Mouse (Mus musculus) lung, adult 2 months (tissue): ENCODE data around the gene Llgl2. TPM values are rescaled to one million over a fixed set of nuclear protein-coding genes. Genes with fewer than 3 reads are reported as not detected.

Experiments used
- DNase-seq: peaks from one replicate; pipeline ENCODE4 v3.0.0; 2022
- H3K4me1 ChIP-seq: fragments of 200-500 bp; 2 replicates; pipeline ENCODE4 v1.6.1; 2011; ENCODE audit warnings: low read length; ENCODE audit not compliant: control insufficient read depth, insufficient read depth
- H3K4me3 ChIP-seq: fragments of 200-500 bp; replicated peaks from 2 replicates; pipeline ENCODE3; 2011; ENCODE audit warnings: low read depth, mild to moderate bottlenecking, control low read depth, low read length; ENCODE audit errors: extremely low read depth
- CTCF ChIP-seq: fragments of 200-500 bp; IDR thresholded peaks from 2 replicates; pipeline ENCODE4 v1.5.1; 2011; ENCODE audit warnings: mild to moderate bottlenecking, low read length, control low read depth; ENCODE audit not compliant: insufficient read depth
- POLR2A ChIP-seq: fragments of 200-500 bp; IDR thresholded peaks from 2 replicates; pipeline ENCODE4 v1.6.1; 2011; ENCODE audit warnings: low read depth, mild to moderate bottlenecking, control low read depth, low read length, borderline replicate concordance; ENCODE audit errors: extremely low read depth
- WGBS: fragments of 180-500 bp; shearing (Covaris S2); methylation state at CpG from one replicate; pipeline ENCODE4 v1.1.7; 2018; 5-methylcytosine and 5-hydroxymethylcytosine counted together
- polyA plus RNA-seq: library from polyadenylated mRNA; depleted of rRNA; stranded (reverse); fragments of >200 nt; gene quantifications from 2 replicates; pipeline ENCODE4 v1.2.3, GENCODE M21; 2012; rRNA removed

The Llgl2 gene
- 91.8 and 94.0 TPM in 2 replicates for polyA plus RNA-seq

DNA sequence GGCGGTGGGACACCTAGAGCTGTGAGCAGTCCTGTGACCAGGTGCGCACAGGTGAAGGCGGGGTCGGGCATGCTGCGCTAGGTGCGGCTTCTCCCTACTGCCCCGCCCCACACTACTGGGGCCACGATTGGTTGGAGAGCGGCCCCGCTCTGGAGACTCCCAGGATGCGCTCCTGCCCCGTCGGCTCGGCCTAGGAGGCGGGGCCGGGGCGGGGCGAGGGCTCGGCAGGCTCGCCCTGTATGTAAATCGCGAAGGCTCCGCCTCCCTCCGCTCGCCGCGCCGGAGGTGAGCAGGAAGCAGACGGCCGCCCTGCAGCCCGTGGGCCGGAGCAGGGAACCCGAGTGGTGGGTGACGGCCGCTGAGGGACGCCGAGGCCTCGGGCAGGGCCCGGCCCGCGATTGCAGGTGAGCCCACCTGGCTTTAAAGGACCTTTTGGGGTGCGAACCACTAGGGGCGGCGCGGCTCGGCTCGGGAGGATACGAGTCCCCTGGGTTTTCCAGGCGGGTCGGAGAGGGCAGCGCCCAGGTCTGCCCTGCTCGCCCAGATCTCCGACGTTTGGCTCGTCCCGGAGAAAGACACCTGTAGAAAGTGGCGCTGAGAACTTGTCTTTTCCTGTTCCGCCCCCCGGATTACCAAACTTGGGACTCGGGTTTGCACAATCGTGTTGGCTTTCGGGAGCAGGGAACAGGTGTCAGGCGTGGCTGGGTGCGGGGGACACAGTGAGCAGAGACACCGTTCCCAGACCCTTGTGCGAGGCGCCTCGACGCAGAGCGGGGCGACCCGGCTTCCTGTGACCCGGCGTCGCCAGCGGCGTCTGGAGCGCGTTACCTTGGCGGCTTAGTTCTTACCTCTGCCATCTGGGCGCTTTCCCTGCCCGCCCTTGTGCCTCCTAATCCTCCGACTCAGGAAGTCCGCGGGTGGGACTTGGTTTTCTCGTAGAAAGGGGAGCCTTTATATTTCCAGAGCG is at the start of gene Llgl2:
Gene Llgl2, plus strand, starts transcription at position 276 of the 967 bp plus-strand sequence.
- TF ChIP-seq CTCF (no peak), POLR2A (peak; percentile 73)
- WGBS, result 1% methylated on average over 87 of the region's 87 CpGs
- Histone ChIP-seq H3K4me1 (no peaks in the 10 kb centered on the region; the same call in 1 of the 2 replicates), H3K4me3 (peak within 1 kb of the TSS; percentile 70)
- DNase-seq, result peak; percentile 86

DNA sequence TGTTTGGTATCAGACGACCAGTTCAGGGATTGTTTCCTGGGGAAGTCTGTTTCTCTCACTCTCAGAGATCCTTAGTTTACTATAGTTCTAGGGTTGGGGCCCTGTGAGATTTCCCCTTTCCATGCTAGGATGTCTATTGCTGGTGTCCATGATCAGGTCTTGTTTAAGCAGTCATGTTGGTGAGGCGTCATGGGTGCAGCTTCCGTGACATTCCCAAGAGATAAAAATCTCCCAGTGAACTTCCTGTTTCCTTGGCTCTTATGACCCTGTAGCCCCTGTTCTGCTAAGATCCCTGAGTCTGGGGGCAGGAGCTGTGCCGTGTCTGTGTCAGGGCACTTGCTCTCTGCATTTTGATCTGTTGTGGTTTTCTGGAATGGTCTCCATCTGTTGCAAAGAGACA is 49.2 kb upstream of the Llgl2 start:
- H3K4me3 ChIP-seq, result no peak overlapping the region
- TF ChIP-seq POLR2A (no peak), CTCF (no peak)
- WGBS, result 45% methylated on average over 4 of the region's 4 CpGs
- peaks cover 24% of the 10 kb centered on the region for H3K4me1 ChIP-seq
- no peak for DNase-seq

DNA sequence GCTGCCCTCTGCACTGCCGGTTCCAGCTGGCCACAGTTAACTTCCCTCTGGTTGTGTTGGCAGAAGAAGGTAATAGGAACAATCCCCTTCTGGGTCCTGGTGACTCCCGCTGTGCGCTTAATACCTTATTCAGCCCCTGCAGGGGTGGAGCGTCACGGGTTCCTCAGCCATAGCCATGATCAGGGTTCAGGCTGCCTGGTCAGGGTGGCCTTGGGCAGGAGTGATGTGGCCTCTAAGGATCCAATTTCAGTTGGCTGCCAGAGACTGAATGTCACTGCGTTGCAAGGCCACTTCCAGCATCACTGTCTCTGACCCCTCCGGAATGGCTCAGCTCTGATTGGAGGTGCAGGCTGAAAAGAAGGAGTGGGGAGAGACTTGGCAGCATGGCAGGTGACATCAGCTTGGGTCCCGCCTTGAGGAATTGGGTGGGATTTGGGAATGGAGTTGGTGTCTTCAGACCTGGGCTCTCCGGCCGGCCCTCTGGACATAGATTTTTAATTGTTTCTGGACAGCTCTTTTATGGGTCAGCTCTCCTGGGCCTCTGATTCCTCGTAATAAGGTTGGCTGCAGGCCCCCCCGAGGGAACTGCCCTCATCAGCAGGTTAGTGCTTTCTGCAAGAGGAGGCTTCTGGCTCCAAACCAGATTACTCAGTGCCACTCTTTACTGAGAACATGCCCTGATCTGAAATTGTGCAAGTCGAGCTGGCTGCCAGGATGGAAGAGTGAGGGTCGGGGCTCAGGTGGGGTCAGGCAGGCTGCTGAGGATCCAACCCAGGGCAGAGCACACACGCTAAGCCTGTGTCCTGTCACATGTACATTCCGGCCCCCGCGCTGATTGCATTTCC is 47.8 kb upstream of the Llgl2 start:
- 44% methylated on average over 18 of the region's 18 CpGs for WGBS
- Histone ChIP-seq H3K4me3 (no peak overlapping the region), H3K4me1 (peaks cover 33% of the 10 kb centered on the region)
- DNase-seq, result no peak
- TF ChIP-seq CTCF (no peak), POLR2A (no peak)

DNA sequence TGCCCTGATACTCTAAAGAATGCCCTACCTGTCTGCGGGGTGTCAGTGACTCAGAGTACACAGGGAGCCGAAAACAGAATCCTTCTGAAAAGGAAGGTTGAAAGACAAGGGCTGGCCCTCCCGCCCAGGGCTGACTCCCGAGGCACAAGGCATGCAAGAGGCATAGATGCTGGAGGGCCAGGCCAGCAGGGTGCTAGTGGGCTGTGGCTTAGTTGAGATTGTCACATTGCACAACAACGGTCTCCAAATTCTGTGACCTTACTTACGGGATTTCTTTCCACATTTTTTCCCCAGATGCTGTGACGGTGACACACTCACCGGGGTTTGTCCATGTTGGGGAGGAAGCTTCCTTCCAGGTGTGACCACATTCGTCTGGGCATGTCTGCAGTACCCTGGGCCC is 46.9 kb upstream of the Llgl2 start:
- Histone ChIP-seq H3K4me3 (no peak overlapping the region), H3K4me1 (peaks cover 33% of the 10 kb centered on the region)
- WGBS, result 62% methylated on average over 9 of the region's 9 CpGs
- no peak for DNase-seq
- TF ChIP-seq POLR2A (no peak), CTCF (no peak)

DNA sequence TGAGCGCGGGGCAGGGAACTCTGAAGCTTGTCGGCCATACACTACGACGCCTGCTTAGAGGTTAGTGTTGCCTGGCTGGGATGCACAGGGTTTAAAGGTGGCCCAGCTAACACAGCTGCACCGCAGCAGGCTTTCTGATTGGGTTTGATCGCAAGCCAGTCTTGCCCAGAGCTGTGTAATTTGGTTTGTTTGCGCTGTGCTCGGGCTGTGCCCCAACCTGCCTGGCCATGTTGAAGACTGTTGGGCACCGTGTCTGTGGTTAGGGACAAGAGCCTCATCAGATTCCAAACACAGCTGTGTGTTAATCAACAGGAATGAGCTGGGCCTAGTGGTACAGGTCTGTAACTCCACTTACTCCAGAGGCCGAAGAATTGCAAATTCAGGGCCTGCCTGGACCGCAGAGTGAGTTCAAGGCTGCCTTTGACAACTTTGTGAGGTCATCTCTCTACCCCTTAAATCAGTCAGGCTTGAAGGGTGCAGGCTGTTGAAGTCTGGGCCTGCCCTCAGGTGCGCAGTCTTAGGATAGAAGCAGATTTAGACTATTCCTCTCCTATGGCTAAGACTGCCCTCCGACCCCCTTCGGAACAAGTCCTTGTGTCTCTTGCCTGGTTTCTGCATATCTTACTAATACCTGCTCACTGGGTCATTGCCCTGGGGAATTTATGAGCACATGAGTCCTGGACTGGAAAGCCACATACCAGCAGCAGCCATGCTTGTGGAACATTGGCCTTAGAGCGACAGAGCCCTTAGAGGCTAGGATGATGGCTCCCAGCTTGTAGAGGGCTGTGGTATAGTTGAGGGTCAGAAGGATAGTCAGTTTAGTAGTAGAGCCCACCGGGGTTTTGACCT is 46.1 kb upstream of the Llgl2 start:
- TF ChIP-seq CTCF (no peak), POLR2A (no peak)
- WGBS, result 77% methylated on average over 17 of the region's 17 CpGs
- no peak for DNase-seq
- peaks cover 33% of the 10 kb centered on the region for H3K4me1 ChIP-seq
- H3K4me3 ChIP-seq, result no peak overlapping the region

DNA sequence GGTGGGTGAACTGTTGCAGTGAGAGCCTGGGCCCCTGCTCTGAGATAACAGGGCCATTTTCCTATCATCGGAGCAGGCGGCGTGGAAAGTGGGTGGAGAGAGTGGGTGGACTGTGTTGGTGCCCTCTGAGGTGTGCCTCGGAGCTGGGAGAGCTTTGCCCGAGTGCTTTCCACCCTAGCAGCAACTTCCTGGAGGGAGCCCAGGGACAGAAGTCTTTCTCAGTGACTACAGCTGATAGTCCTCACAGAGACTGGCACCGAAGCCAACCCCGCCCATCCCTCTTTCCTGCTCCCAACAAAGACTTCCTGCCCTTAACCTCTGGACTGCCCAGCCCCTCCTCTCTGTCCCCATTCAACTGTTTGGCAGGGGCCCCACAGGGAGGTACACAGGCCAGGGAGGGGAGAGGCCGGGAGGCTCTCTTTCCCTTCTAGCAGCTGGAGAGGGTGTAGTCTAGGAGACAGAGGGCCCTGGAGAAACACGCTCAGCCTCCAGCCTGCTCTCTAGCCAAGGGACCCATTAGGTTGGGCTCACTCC is 44.7 kb upstream of the Llgl2 start:
- peak; percentile 90 for DNase-seq
- Histone ChIP-seq H3K4me3 (no peak overlapping the region), H3K4me1 (peaks cover 31% of the 10 kb centered on the region)
- TF ChIP-seq POLR2A, result peak; percentile 67; the same call in 1 of the 2 replicates
- no peak for TF ChIP-seq CTCF
- WGBS, result 7% methylated on average over 9 of the region's 9 CpGs

DNA sequence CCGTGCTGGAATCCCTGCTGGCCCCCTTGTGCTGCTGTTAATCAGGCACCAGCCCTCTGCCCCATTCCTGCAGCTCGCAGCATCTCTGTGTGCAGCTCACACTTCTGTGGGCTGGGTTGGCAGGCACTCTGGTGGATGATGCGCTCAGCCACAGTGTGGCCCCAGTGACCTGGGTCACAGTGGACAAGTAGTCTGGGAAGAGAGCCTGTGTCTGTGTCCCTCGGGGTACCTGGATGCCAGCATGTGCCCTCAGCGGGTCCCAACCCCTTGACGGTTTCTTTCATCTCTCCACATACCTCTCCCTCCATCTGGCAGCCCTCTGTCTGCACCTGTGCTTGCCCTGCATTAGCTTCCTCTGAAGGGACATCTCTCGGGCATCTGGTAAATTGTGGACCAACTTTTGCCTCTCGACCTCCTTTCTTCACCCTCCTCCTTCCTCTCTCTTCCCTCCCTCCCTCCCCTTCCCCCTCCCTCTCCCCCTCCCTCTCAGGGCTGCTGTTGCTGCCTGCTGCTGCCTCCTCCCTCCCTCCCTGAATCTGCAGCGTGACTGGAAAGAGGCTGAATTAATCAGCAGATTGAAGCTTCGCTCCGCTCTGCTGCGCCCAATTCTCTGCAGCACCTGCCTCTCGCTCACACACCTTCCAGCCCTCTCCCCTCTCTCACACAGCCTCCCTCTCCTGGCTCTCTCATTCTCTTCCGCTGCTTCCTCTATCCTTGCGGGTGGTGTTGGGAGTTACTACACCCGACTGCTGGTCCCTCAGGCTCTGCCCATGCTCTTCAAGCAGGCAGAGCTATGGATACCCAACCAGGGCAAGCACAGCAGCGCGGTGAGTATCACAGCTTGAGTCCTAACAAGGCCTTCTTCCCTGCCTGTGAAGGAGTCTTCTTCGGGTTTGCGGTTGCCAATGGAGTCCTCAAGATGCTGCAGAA is 43.4 kb upstream of the Llgl2 start:
- TF ChIP-seq CTCF (no peak), POLR2A (no peak)
- no peak for DNase-seq
- H3K4me1 ChIP-seq, result peaks cover 27% of the 10 kb centered on the region
- no peak overlapping the region for H3K4me3 ChIP-seq
- 47% methylated on average over 20 of the region's 20 CpGs for WGBS

DNA sequence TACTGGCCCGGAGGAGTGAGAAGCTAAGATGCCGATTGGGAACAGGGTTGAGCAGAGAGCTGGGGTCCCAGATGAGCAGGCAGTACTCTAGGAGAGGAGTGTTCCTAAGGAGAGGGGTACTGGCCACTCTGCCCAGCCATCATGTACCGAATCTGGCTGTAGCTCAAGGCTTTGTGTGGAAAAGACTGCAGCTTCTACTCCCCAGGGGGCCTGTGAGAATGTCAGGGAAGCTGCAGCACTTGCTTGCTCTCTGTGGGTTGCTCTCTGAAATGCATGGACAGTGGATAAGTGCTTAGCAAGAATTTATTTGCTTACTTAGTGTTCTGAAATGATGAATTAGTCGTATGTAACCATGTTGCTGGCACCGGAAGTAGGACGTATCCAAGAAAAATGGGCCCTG is 37.4 kb upstream of the Llgl2 start:
- 65% methylated on average over 6 of the region's 6 CpGs for WGBS
- DNase-seq, result no peak
- Histone ChIP-seq H3K4me1 (no peaks in the 10 kb centered on the region), H3K4me3 (no peak overlapping the region)
- TF ChIP-seq CTCF (no peak), POLR2A (no peak)
